Mouse (Mus musculus): ENCODE data around the gene Gm5796. TPM values are rescaled to one million over a fixed set of nuclear protein-coding genes. Genes with fewer than 3 reads are reported as not detected.
"Not testable (repeated sequence)": the region's sequence is repeated elsewhere in the genome, so short reads cannot be mapped to it uniquely, and the experiment has no call there.

The Gm5796 gene
- polyA plus RNA-seq (2011; ENCODE audit: insufficient read depth, insufficient read length, low read depth, missing spikeins) = not detected in 2 replicates

DNA sequence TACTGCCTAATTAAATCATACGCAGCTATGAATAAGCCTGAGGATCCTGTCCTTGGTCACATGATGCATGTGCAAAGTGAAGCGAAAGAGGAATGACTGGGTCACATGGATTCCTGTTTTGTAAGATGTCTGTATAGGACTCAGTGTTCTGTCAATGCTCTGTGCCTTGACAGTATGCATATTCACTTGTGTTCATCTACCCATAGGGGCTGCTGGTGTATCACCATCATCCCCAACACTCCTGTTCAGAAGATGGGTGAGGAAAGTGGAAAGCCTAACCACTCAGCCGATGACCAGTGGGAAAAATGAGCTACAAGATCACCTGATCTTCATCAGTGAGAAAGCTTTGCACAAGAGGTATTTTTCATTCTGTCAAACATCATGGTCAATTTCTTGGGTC is at the start of gene Gm5796:
TSS of gene Gm5796 (plus strand) at position 301 of the 400 bp plus-strand sequence.
- not testable (repeated sequence) for H3K4me3 ChIP-seq (ENCODE audit: low read depth, low read length); H3K27ac ChIP-seq (ENCODE audit: insufficient read depth, low read length); H3K9ac ChIP-seq (ENCODE audit: low read depth, poor library complexity, severe bottlenecking); H3K36me3 ChIP-seq (ENCODE audit: control insufficient read depth, insufficient read depth, low read length, poor library complexity, severe bottlenecking); H3K27me3 ChIP-seq (ENCODE audit: control insufficient read depth, insufficient read depth, low read length, poor library complexity, severe bottlenecking); H3K9me3 ChIP-seq (replicated peaks; ENCODE audit: control insufficient read depth, insufficient read depth, low read length, poor library complexity, severe bottlenecking); H3K4me1 ChIP-seq (ENCODE audit: control insufficient read depth, insufficient read depth, low read length)

DNA sequence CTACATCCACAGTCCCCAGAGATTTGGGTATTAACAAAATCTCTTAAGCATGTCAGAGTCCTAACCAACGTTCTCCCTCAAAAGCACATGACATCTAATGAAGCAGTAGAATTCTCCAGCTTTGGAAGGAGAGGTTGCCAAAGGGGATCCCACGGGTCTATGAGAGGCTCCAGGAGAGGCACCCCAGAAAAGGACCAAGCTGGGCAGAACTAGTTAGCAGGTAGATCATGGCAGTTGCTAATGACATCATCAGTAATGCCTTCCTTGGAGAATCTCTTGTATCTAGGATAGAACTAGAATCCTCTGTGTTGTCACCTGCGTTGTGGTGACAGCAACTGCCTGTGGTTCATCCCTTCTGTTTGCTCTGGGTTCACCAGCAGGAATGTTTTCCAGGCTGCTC is 25.6 kb upstream of the Gm5796 start, which contains the start of gene Gm3099:
TSS of gene Gm3099 (plus strand) at position 301 of the 400 bp plus-strand sequence.
- not testable (repeated sequence) for H3K9me3 ChIP-seq (replicated peaks; ENCODE audit: control insufficient read depth, insufficient read depth, low read length, poor library complexity, severe bottlenecking); H3K9ac ChIP-seq (ENCODE audit: low read depth, poor library complexity, severe bottlenecking); H3K36me3 ChIP-seq (ENCODE audit: control insufficient read depth, insufficient read depth, low read length, poor library complexity, severe bottlenecking); H3K27me3 ChIP-seq (ENCODE audit: control insufficient read depth, insufficient read depth, low read length, poor library complexity, severe bottlenecking); H3K27ac ChIP-seq (ENCODE audit: insufficient read depth, low read length); H3K4me3 ChIP-seq (ENCODE audit: low read depth, low read length); H3K4me1 ChIP-seq (ENCODE audit: control insufficient read depth, insufficient read depth, low read length)

GRCm38 (mm10) chr14:4083820-4084219 is 60.1 kb downstream of the Gm5796 start, which contains the start of gene Gm3115:
TSS of gene Gm3115 (plus strand) at chr14:4084120.
- not testable (repeated sequence) for H3K27ac ChIP-seq (ENCODE audit: insufficient read depth, low read length); H3K9ac ChIP-seq (ENCODE audit: low read depth, poor library complexity, severe bottlenecking); H3K4me1 ChIP-seq (ENCODE audit: control insufficient read depth, insufficient read depth, low read length); H3K9me3 ChIP-seq (replicated peaks; ENCODE audit: control insufficient read depth, insufficient read depth, low read length, poor library complexity, severe bottlenecking); H3K4me3 ChIP-seq (ENCODE audit: low read depth, low read length); H3K36me3 ChIP-seq (ENCODE audit: control insufficient read depth, insufficient read depth, low read length, poor library complexity, severe bottlenecking); H3K27me3 ChIP-seq (ENCODE audit: control insufficient read depth, insufficient read depth, low read length, poor library complexity, severe bottlenecking)

Other genes with a start within 250 kb of the Gm5796 start
- 0.99 TPM in 1 of 2 replicates, not detected in the other for gene Gm3002, start 213.9 kb upstream of the Gm5796 start, polyA plus RNA-seq (2011; ENCODE audit: insufficient read depth, insufficient read length, low read depth, missing spikeins)
- gene Gm3033, start 177.7 kb upstream of the Gm5796 start, polyA plus RNA-seq (2011; ENCODE audit: insufficient read depth, insufficient read length, low read depth, missing spikeins) = not detected in 2 replicates
- not detected in 2 replicates for gene Gm2916, start 139.8 kb upstream of the Gm5796 start, polyA plus RNA-seq (2011; ENCODE audit: insufficient read depth, insufficient read length, low read depth, missing spikeins)
- gene Gm3029, start 92.2 kb upstream of the Gm5796 start, polyA plus RNA-seq (2011; ENCODE audit: insufficient read depth, insufficient read length, low read depth, missing spikeins) = not detected in 2 replicates
- gene Gm3095, start 60.4 kb upstream of the Gm5796 start, polyA plus RNA-seq (2011; ENCODE audit: insufficient read depth, insufficient read length, low read depth, missing spikeins) = 0.69 TPM in 1 of 2 replicates, not detected in the other
- gene Gm3099, start 25.5 kb upstream of the Gm5796 start, polyA plus RNA-seq (2011; ENCODE audit: insufficient read depth, insufficient read length, low read depth, missing spikeins) = not detected in 2 replicates
- gene Gm3115, start 60.2 kb downstream of the Gm5796 start, polyA plus RNA-seq (2011; ENCODE audit: insufficient read depth, insufficient read length, low read depth, missing spikeins) = not detected in 2 replicates
- gene Gm8108, start 86.6 kb downstream of the Gm5796 start, polyA plus RNA-seq (2011; ENCODE audit: insufficient read depth, insufficient read length, low read depth, missing spikeins) = not detected in 2 replicates
- gene Gm3127, start 141.1 kb downstream of the Gm5796 start, polyA plus RNA-seq (2011; ENCODE audit: insufficient read depth, insufficient read length, low read depth, missing spikeins) = not detected in 2 replicates
- gene Gm2974, start 158.6 kb downstream of the Gm5796 start, polyA plus RNA-seq (2011; ENCODE audit: insufficient read depth, insufficient read length, low read depth, missing spikeins) = not detected in 2 replicates
- not detected in 2 replicates for gene Gm3138, start 225.7 kb downstream of the Gm5796 start, polyA plus RNA-seq (2011; ENCODE audit: insufficient read depth, insufficient read length, low read depth, missing spikeins)

All from ES-Bruce4 (cell line).